Mouse (Mus musculus) midbrain, embryonic 15.5 days (tissue): Measurements from ENCODE around the gene Dgkk. TPM values are rescaled to one million over a fixed set of nuclear protein-coding genes. Genes with fewer than 3 reads are reported as not detected.
"Not testable (repeated sequence)": the region's sequence is repeated elsewhere in the genome, so short reads cannot be mapped to it uniquely, and the experiment has no call there.

Experiments
- ATAC-seq: fragments of 200-750 bp; cut with Nextera tagmentation; replicated peaks from 2 replicates; pipeline ENCODE4 v1.8.0; 2017; ENCODE audit warnings: moderate TSS enrichment
- H3K27ac ChIP-seq: fragments of 300-500 bp; sonication (generic); 2 replicates; pipeline ENCODE4 v1.5.1; 2015; ENCODE audit warnings: mild to moderate bottlenecking, inconsistent platforms
- H3K27me3 ChIP-seq: fragments of 300-500 bp; sonication (generic); replicated peaks from 2 replicates; pipeline ENCODE4 v1.6.1; 2015; ENCODE audit warnings: inconsistent platforms
- H3K36me3 ChIP-seq: fragments of 300-500 bp; sonication (generic); replicated peaks from 2 replicates; pipeline ENCODE4 v1.6.1; 2015; ENCODE audit warnings: inconsistent platforms
- H3K4me1 ChIP-seq: fragments of 300-500 bp; sonication (generic); 2 replicates; pipeline ENCODE4 v1.6.1; 2015; ENCODE audit warnings: inconsistent platforms
- H3K4me2 ChIP-seq: fragments of 300-500 bp; sonication (generic); 2 replicates; pipeline ENCODE4 v1.6.1; 2015; ENCODE audit warnings: inconsistent platforms, mild to moderate bottlenecking, moderate library complexity
- H3K4me3 ChIP-seq: fragments of 300-500 bp; sonication (generic); 2 replicates; pipeline ENCODE4 v1.5.1; 2015; ENCODE audit warnings: mild to moderate bottlenecking, inconsistent platforms
- H3K9ac ChIP-seq: fragments of 300-500 bp; sonication (generic); 2 replicates; pipeline ENCODE4 v1.6.1; 2015; ENCODE audit warnings: mild to moderate bottlenecking, inconsistent platforms
- H3K9me3 ChIP-seq: fragments of 300-500 bp; sonication (generic); 2 replicates; pipeline ENCODE4 v1.6.1; 2016; ENCODE audit warnings: inconsistent platforms
- WGBS: fragments of 180-500 bp; shearing (Covaris S2); methylation state at CpG from one replicate; pipeline ENCODE4 v1.1.7; 2015; ENCODE audit warnings: mixed read lengths; 5-methylcytosine and 5-hydroxymethylcytosine counted together
- polyA plus RNA-seq: library from polyadenylated mRNA; unstranded; fragments of >200 nt; fragmentation: Nextera tagmentation; extraction: Ambion mirVana; gene quantifications from 2 replicates; pipeline ENCODE4 v1.2.1, GENCODE M21; 2015

Gene Dgkk
- polyA plus RNA-seq, 1 experiment from 2014 or later: 2.0 TPM

- no peaks in the 10 kb centered on the region for H3K27me3 ChIP-seq
- no peaks in the 10 kb centered on the region for H3K9me3 ChIP-seq
- no peak overlapping the region for H3K9ac ChIP-seq
- 80% methylated on average over 5 of the region's 5 CpGs for WGBS
- no peak overlapping the region for H3K27ac ChIP-seq
- no peak overlapping the region for H3K4me3 ChIP-seq
- H3K4me2 ChIP-seq: no peak overlapping the region
- H3K36me3 ChIP-seq: no peaks in the 10 kb centered on the region
- no peak for ATAC-seq
- H3K4me1 ChIP-seq: no peaks in the 10 kb centered on the region
Measured at GRCm38 (mm10) chrX:6922165-6922564, 143.1 kb downstream of the Dgkk start.

- no peak overlapping the region for H3K4me2 ChIP-seq
- no peaks in the 10 kb centered on the region for H3K9me3 ChIP-seq
- H3K27me3 ChIP-seq: no peaks in the 10 kb centered on the region
- H3K36me3 ChIP-seq: no peaks in the 10 kb centered on the region
- H3K4me3 ChIP-seq: no peak overlapping the region
- H3K9ac ChIP-seq: no peak overlapping the region
- H3K27ac ChIP-seq: no peak overlapping the region
- ATAC-seq: no peak
- 77% methylated on average over 4 of the region's 4 CpGs for WGBS
- no peaks in the 10 kb centered on the region for H3K4me1 ChIP-seq
Measured at GRCm38 (mm10) chrX:6926224-6926623, 147.1 kb downstream of the Dgkk start.

- no peaks in the 10 kb centered on the region for H3K36me3 ChIP-seq
- no peaks in the 10 kb centered on the region for H3K27me3 ChIP-seq
- no peaks in the 10 kb centered on the region for H3K9me3 ChIP-seq
- 78% methylated on average over 3 of the region's 3 CpGs for WGBS
- no peak for ATAC-seq
- no peak overlapping the region for H3K4me2 ChIP-seq
- H3K27ac ChIP-seq: no peak overlapping the region
- no peaks in the 10 kb centered on the region for H3K4me1 ChIP-seq
- H3K9ac ChIP-seq: no peak overlapping the region
- H3K4me3 ChIP-seq: no peak overlapping the region
Measured at GRCm38 (mm10) chrX:6968598-6968997, 189.5 kb downstream of the Dgkk start.

GRCm38 (mm10) chrX:6971956-6972355, 192.8 kb downstream of the Dgkk start:
- Histone ChIP-seq H3K9ac (no peak overlapping the region), H3K27ac (no peak overlapping the region), H3K27me3 (no peaks in the 10 kb centered on the region), H3K4me3 (no peak overlapping the region), H3K4me2 (no peak overlapping the region), H3K36me3 (no peaks in the 10 kb centered on the region), H3K4me1 (no peaks in the 10 kb centered on the region), H3K9me3 (no peaks in the 10 kb centered on the region)
- ATAC-seq: no peak
- 78% methylated on average over 1 of the region's 1 CpGs for WGBS

GRCm38 (mm10) chrX:6983916-6984315, 204.8 kb downstream of the Dgkk start:
- H3K4me3 ChIP-seq, H3K27ac ChIP-seq, H3K9me3 ChIP-seq, H3K9ac ChIP-seq, ATAC-seq, H3K27me3 ChIP-seq, H3K4me2 ChIP-seq, H3K36me3 ChIP-seq, H3K4me1 ChIP-seq: not testable (repeated sequence)
- 82% methylated on average over 4 of the region's 4 CpGs for WGBS
